Mouse (Mus musculus) heart, adult 9 months (tissue): ENCODE measurements around the gene Lrguk.

Experiments used
- DNase-seq, 2 experiments: peaks; one replicate each; pipeline ENCODE4 v3.0.0; 2022; ENCODE audit warnings: low spot score in 2 of 2

Gene Lrguk

GRCm38 (mm10) chr6:34176111-34176863, 147.0 kb downstream of the Lrguk start:
- no peak for DNase-seq

DNA sequence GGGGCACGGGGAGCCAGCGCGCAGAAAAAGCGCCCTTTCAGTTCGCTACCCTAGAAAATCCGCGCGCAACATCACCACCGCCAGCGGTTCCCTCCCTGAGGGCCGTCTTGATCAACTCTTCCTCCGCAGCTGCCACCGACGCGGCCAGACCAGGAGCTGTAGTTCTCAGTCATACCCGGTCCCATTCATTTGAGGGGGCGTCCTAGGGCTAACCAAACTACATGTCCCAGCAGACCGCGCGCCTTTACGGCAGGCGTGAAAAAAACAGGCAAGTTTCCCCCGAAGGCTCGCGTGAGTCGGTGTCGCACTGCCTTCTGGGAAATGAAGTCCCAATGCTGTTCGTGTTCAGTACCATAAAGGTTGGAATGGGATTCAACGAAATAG, 147.6 kb downstream of the Lrguk start, which contains the start of gene Slc35b4:
Slc35b4 (minus strand) TSS at position 248 of the 384 bp plus-strand sequence.
- peak; percentile 93 to 95 for DNase-seq

- no peak for DNase-seq
Observed at GRCm38 (mm10) chr6:34179007-34179406, 149.8 kb downstream of the Lrguk start.

- no peak for DNase-seq
Observed at GRCm38 (mm10) chr6:34179911-34180310, 150.7 kb downstream of the Lrguk start.

- DNase-seq, result no peak
Observed at GRCm38 (mm10) chr6:34181961-34182360, 152.7 kb downstream of the Lrguk start.

GRCm38 (mm10) chr6:34183326-34183725, 154.1 kb downstream of the Lrguk start:
- no peak for DNase-seq
